Mouse (Mus musculus) cerebellum, adult 9-11 months (tissue): ENCODE data around the gene Tmem132c.

Source experiments
- DNase-seq: peaks from one replicate; pipeline ENCODE4 v3.0.0; 2022

Gene Tmem132c

GRCm38 (mm10) chr5:127499151-127499827, 257.7 kb downstream of the Tmem132c start:
- DNase-seq, result no peak

GRCm38 (mm10) chr5:127502838-127503237, 261.2 kb downstream of the Tmem132c start:
- no peak for DNase-seq

- DNase-seq, result no peak
Measured at GRCm38 (mm10) chr5:127505697-127506096, 264.1 kb downstream of the Tmem132c start.

GRCm38 (mm10) chr5:127511653-127512052, 270.0 kb downstream of the Tmem132c start:
- no peak for DNase-seq

- peak; percentile 64 for DNase-seq
Measured at GRCm38 (mm10) chr5:127515960-127516359, 274.4 kb downstream of the Tmem132c start.

- DNase-seq, result peak; percentile 67
Measured at GRCm38 (mm10) chr5:127522744-127523476, 281.3 kb downstream of the Tmem132c start.

GRCm38 (mm10) chr5:127527344-127527974, 285.9 kb downstream of the Tmem132c start:
- no peak for DNase-seq

GRCm38 (mm10) chr5:127537508-127537907, 295.9 kb downstream of the Tmem132c start:
- no peak for DNase-seq

- peak; percentile 96 for DNase-seq
Measured at GRCm38 (mm10) chr5:127546585-127546991, 305.0 kb downstream of the Tmem132c start.

- no peak for DNase-seq
Measured at GRCm38 (mm10) chr5:127548136-127548535, 306.5 kb downstream of the Tmem132c start.

- no peak for DNase-seq
Measured at GRCm38 (mm10) chr5:127561086-127561485, 319.5 kb downstream of the Tmem132c start.

GRCm38 (mm10) chr5:127567165-127567741, 325.6 kb downstream of the Tmem132c start:
- DNase-seq, result no peak

- peak; percentile 29 for DNase-seq
Measured at GRCm38 (mm10) chr5:127577419-127577818, 335.8 kb downstream of the Tmem132c start.

GRCm38 (mm10) chr5:127583658-127584057, 342.1 kb downstream of the Tmem132c start:
- no peak for DNase-seq

- DNase-seq, result no peak
Measured at GRCm38 (mm10) chr5:127587854-127588253, 346.2 kb downstream of the Tmem132c start.

GRCm38 (mm10) chr5:127592406-127592805, 350.8 kb downstream of the Tmem132c start:
- no peak for DNase-seq

GRCm38 (mm10) chr5:127592854-127593253, 351.2 kb downstream of the Tmem132c start:
- DNase-seq, result no peak

- DNase-seq, result no peak
Measured at GRCm38 (mm10) chr5:127595676-127596075, 354.1 kb downstream of the Tmem132c start.

- no peak for DNase-seq
Measured at GRCm38 (mm10) chr5:127596862-127597261, 355.3 kb downstream of the Tmem132c start.

GRCm38 (mm10) chr5:127602996-127603395, 361.4 kb downstream of the Tmem132c start:
- no peak for DNase-seq

- no peak for DNase-seq
Measured at GRCm38 (mm10) chr5:127607507-127607906, 365.9 kb downstream of the Tmem132c start.

GRCm38 (mm10) chr5:127609191-127609714, 367.6 kb downstream of the Tmem132c start:
- DNase-seq, result no peak
